8 mouse cellular contexts compared by ENCODE assay signal in genomic region chr11:63914388-63914787, GRCm38 (mm10). TPM values are rescaled to one million over a fixed set of nuclear protein-coding genes. Genes with fewer than 3 reads are reported as not detected.
DNase-seq lines count a peak whose midpoint lies in the region; ATAC-seq lines count a peak whose summit lies in the region.

No protein-coding gene starts in this region.

- peak; percentile 86 to 88 for ATAC-seq in hematopoietic stem cell, adult 5-6 weeks (replicated peaks in 1 of 2; ENCODE audit: insufficient read depth in 1 of 2, low FRiP score in 2 of 2, low TSS enrichment in 1 of 2, low read depth in 1 of 2, poor library complexity in 2 of 2, severe bottlenecking in 2 of 2)

- DNase-seq in NIH3T3 (ENCODE audit: low read depth): peak; percentile 14
- peak; percentile 10 for DNase-seq in cerebellum, adult 9-10 months
- peak; percentile 50 to 72 for DNase-seq in frontal cortex, adult 2 months (ENCODE audit: extremely low spot score in 1 of 2, low spot score in 1 of 2)
- peak; percentile 44 to 52 for DNase-seq in layer of hippocampus, postnatal 10 days (ENCODE audit: low spot score in 2 of 2)
- DNase-seq in lung, postnatal 25 days (ENCODE audit: low spot score): peak; percentile 88
- peak; percentile 76 for DNase-seq in retina, embryonic 14.5 days (ENCODE audit: low spot score)
- DNase-seq in urinary bladder, adult 2 months (ENCODE audit: low spot score): peak; percentile 55

RNA-seq across cellular contexts. Expression of gene Hs3st3b1, which starts 7.7 kb away (rescaled TPM):
- polyA plus RNA-seq in frontal cortex, adult 2 months (2012; rRNA removed): 3.6 and 3.9 TPM in 2 replicates
- total RNA-seq in hematopoietic stem cell, adult 5-6 weeks (2017): 0.50 and 0.79 TPM in 2 replicates
- total RNA-seq in layer of hippocampus, postnatal 10 days (2021): under 1 TPM; 0.39 to 0.74 TPM
- 0.33 and 0.41 TPM in 2 replicates for polyA plus RNA-seq in urinary bladder, adult 2 months (2012; rRNA removed)

Comparison
In these comparisons a context has a peak if more than half of its experiments do, and no peak if none do; other contexts are left out.
1. Peak in every context shown above with its lines: DNase-seq and ATAC-seq.
2. DNase-seq: peak in every context shown above with its lines; median percentile 88 in lung, postnatal 25 days; 76 in retina, embryonic 14.5 days; 61 in frontal cortex, adult 2 months; 55 in urinary bladder, adult 2 months; 48 in layer of hippocampus, postnatal 10 days; 14 in NIH3T3; 10 in cerebellum, adult 9-10 months.